Mouse (Mus musculus): Measurements from ENCODE around the gene Prdx6b.

Gene Prdx6b

DNA sequence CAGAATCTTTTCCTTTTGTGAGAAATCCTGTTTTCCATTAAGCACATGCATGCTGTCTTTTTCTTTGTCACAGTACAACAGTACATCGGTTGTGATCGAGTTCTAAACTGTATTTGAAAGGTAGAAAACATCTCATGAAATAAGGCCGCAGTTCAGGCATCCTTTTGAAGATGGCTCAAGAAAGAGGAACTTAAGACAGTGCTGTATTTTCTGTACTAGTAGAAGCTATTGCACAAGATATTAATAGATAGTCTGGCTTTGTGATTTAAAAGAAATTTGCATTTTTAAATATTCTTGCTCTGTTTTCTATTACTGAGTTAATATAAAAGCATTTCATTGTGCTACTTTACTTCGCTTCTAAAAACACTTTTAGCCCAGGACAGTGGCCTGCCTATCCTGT, 30.6 kb downstream of the Prdx6b start:
- DNase-seq (ENCODE audit: low read depth, low spot score): no peak

GRCm38 (mm10) chr2:80325779-80326178, 33.5 kb downstream of the Prdx6b start:
- DNase-seq (ENCODE audit: low read depth, low spot score): no peak

DNA sequence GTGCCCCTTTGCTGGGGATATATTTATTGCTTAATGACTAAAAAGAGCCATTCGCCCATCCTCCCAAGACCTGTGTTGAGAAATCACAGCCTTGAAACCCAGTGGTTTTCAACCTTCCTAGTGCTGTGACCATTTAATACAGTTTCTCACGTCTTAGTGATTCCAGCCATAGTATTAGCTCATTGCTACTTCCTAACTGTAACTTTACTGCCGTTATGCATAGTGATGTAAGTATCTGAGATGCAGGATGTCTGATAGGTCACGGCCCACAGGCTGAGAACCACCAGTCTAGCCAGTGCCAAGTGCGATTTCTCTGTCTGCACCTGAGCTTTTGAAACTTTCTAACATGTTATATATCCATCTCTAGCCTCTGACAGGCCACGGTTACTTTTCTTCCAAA, 35.0 kb downstream of the Prdx6b start:
- no peak for DNase-seq (ENCODE audit: low read depth, low spot score)

DNA sequence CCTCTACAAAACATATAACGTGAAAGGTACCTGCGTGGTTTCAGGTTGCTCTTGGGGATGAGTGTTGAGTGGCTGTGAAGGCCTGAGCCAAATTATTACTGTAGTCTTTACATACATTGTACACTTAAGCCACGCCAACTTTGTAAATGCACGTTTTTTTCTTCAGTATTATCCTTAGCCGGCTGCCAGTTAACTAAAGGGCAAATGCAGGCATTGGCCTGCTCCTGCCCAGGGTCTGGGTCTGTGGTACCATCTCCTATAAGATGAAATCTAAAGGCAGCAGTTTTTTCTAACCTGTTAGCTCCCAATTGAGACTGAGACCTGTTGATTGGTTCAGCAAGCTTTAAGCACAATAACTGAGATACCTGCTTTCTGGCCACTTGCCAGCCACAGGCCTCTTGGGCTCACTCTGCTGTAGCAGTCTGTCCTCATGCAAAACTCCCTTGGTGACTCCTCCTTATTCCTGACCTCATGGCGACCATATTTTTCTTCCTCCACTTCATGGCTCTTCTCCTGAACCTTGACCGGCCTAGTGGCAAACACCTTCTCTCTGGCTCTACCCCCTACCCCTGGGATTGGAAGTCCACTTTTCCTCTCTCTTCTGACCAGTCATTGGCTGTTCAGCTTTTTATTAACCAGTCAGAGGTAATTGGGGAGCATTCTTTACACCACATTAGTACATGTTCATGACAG, 36.8 kb downstream of the Prdx6b start:
- DNase-seq (ENCODE audit: low read depth, low spot score): no peak

DNA sequence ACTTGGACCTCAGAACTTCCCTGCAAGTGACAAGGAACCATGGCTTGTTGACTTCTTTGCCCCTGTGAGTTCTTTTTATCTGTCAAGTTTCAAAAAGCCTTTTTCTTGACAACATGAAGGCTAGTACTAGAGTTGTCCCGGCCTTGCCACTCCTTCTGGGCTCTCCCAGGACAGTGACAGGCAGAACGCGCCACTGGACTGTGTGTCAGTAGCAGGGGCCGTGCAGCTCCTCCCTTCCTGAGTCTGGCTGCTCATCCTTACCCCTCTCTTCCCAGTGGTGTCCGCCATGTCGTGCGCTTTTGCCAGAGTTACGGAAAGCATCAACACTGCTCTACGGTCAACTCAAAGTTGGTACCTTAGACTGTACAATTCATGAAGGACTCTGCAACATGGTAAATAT, 48.3 kb downstream of the Prdx6b start:
- no peak for DNase-seq (ENCODE audit: low read depth, low spot score)

Measured in telencephalon, adult 2 months (tissue).